Comparison of ENCODE assay signal across 11 mouse cellular contexts in genomic region chr1:194624973-194625372, GRCm38 (mm10). TPM values are rescaled to one million over a fixed set of nuclear protein-coding genes. Genes with fewer than 3 reads are reported as not detected.
DNase-seq lines count a peak whose midpoint lies in the region; ATAC-seq lines count a peak whose summit lies in the region.
"Had no signal": no experiment of that assay in that cellular context is flagged by ENCODE, and none has a peak within 500 bp of the region (broad histone marks: within the 10 kb centered on the region; RNA-seq: fewer than 3 reads in every experiment).

No protein-coding gene starts in this region.

- no peaks in the 10 kb centered on the region for H3K36me3 ChIP-seq in forebrain, embryonic 11.5 days (ENCODE audit: control insufficient read depth, insufficient read depth, low read length)
- no peaks in the 10 kb centered on the region for H3K36me3 ChIP-seq in forebrain, embryonic 10.5 days (replicated peaks)
- no peaks in the 10 kb centered on the region for H3K36me3 ChIP-seq in forebrain, embryonic 15.5 days
- H3K36me3 ChIP-seq in midbrain, embryonic 16.5 days (ENCODE audit: control insufficient read depth, insufficient read depth, low read length) = no peaks in the 10 kb centered on the region

- peaks cover 23% of the 10 kb centered on the region; the same call in 1 of the 2 replicates for H3K4me1 ChIP-seq in forebrain, embryonic 11.5 days (replicated peaks; ENCODE audit: control insufficient read depth, insufficient read depth, low read length)
- peaks cover 98% of the 10 kb centered on the region for H3K4me1 ChIP-seq in forebrain, embryonic 10.5 days
- peaks cover 84% of the 10 kb centered on the region for H3K4me1 ChIP-seq in forebrain, embryonic 15.5 days
- peaks cover 64% of the 10 kb centered on the region for H3K4me1 ChIP-seq in midbrain, embryonic 16.5 days (ENCODE audit: control insufficient read depth, insufficient read depth, low read length)

- no peak overlapping the region for H3K9ac ChIP-seq in forebrain, embryonic 11.5 days (ENCODE audit: low read length)
- peak overlapping the region; percentile 94 for H3K9ac ChIP-seq in forebrain, embryonic 15.5 days (replicated peaks)
- no peak overlapping the region for H3K9ac ChIP-seq in midbrain, embryonic 16.5 days (ENCODE audit: low read depth, low read length)

- 58% methylated on average over 4 of the region's 4 CpGs for WGBS in forebrain, embryonic 11.5 days
- 69% methylated on average over 4 of the region's 4 CpGs for whole genome bisulfite sequencing in forebrain, embryonic 10.5 days
- WGBS in forebrain, embryonic 15.5 days = 9% methylated on average over 4 of the region's 4 CpGs
- 17% methylated on average over 4 of the region's 4 CpGs for WGBS in midbrain, embryonic 16.5 days

- H3K9me3 ChIP-seq in forebrain, embryonic 11.5 days (ENCODE audit: control insufficient read depth, low read length) = no peaks in the 10 kb centered on the region
- no peaks in the 10 kb centered on the region for H3K9me3 ChIP-seq in forebrain, embryonic 10.5 days
- H3K9me3 ChIP-seq in forebrain, embryonic 15.5 days = no peaks in the 10 kb centered on the region
- no peaks in the 10 kb centered on the region for H3K9me3 ChIP-seq in midbrain, embryonic 16.5 days (replicated peaks; ENCODE audit: control insufficient read depth, low read length, poor library complexity, severe bottlenecking)

- no peak overlapping the region for H3K4me3 ChIP-seq in forebrain, embryonic 11.5 days (ENCODE audit: low read depth, low read length)
- no peak overlapping the region for H3K4me3 ChIP-seq in forebrain, embryonic 10.5 days
- peak overlapping the region; percentile 84 for H3K4me3 ChIP-seq in forebrain, embryonic 15.5 days
- H3K4me3 ChIP-seq in midbrain, embryonic 16.5 days (ENCODE audit: low read depth, low read length) = peak overlapping the region; percentile 93

- no peaks in the 10 kb centered on the region for H3K27me3 ChIP-seq in forebrain, embryonic 11.5 days (ENCODE audit: control insufficient read depth, insufficient read depth, low read length)
- peaks cover 52% of the 10 kb centered on the region for H3K27me3 ChIP-seq in forebrain, embryonic 10.5 days (ENCODE audit: poor library complexity, severe bottlenecking)
- no peaks in the 10 kb centered on the region for H3K27me3 ChIP-seq in forebrain, embryonic 15.5 days
- no peaks in the 10 kb centered on the region for H3K27me3 ChIP-seq in midbrain, embryonic 16.5 days (ENCODE audit: control insufficient read depth, insufficient read depth, low read depth, low read length)

- no peak for ATAC-seq in forebrain, embryonic 11.5 days (replicated peaks; ENCODE audit: low FRiP score)
- ATAC-seq in forebrain, embryonic 15.5 days (replicated peaks) = no peak
- ATAC-seq in midbrain, embryonic 16.5 days = no peak

- 0 out of 2 replicates have a peak overlapping the region, but pooled peaks have one; percentile 11 for H3K4me2 ChIP-seq in forebrain, embryonic 11.5 days (ENCODE audit: low read depth, low read length, severe bottlenecking)
- peak overlapping the region; percentile 77 for H3K4me2 ChIP-seq in forebrain, embryonic 15.5 days (replicated peaks)
- H3K4me2 ChIP-seq in midbrain, embryonic 16.5 days (ENCODE audit: low read length) = peak overlapping the region; percentile 88

- no peak overlapping the region for H3K27ac ChIP-seq in forebrain, embryonic 11.5 days (ENCODE audit: low read depth, low read length)
- no peak overlapping the region for H3K27ac ChIP-seq in forebrain, embryonic 10.5 days
- peak overlapping the region; percentile 96 for H3K27ac ChIP-seq in forebrain, embryonic 15.5 days (replicated peaks)
- H3K27ac ChIP-seq in midbrain, embryonic 16.5 days (ENCODE audit: low read length) = no peak overlapping the region

- no peak for DNase-seq in forebrain, embryonic 11.5 days (ENCODE audit: low spot score)
- no peak for DNase-seq in forebrain, embryonic 10.5 days (ENCODE audit: extremely low spot score, low spot score)
- peak; percentile 48 to 50 for DNase-seq in kidney, postnatal 25 days
- DNase-seq in kidney, postnatal 4 days = no peak
- DNase-seq in ovary, postnatal 36 days (ENCODE audit: low spot score) = no peak
- no peak for DNase-seq in right cerebral cortex, postnatal 36 days (ENCODE audit: low spot score in 2 of 2)
- DNase-seq: cerebellum, adult 9-11 months; layer of hippocampus, adult 9-11 months; lung, adult 2 months had no signal

RNA-seq across cellular contexts. Expression of gene Plxna2, which starts 7.0 kb away (rescaled TPM):
- 19.0 and 22.5 TPM in 2 replicates for polyA plus RNA-seq in forebrain, embryonic 11.5 days (2014; fragmentation: Nextera tagmentation; extraction: Ambion mirVana)
- polyA plus RNA-seq in forebrain, embryonic 10.5 days (2016; fragmentation: Nextera tagmentation; extraction: Ambion mirVana) = 6.5 and 7.4 TPM in 2 replicates
- polyA plus RNA-seq in forebrain, embryonic 15.5 days (2015; fragmentation: Nextera tagmentation; extraction: Ambion mirVana) = 72.1 and 78.3 TPM in 2 replicates
- polyA plus RNA-seq in midbrain, embryonic 16.5 days (2015; fragmentation: Nextera tagmentation; extraction: Ambion mirVana) = 18.1 and 22.0 TPM in 2 replicates

Comparison
In these comparisons a context has a peak if more than half of its experiments do, and no peak if none do; other contexts are left out.
1. DNase-seq: peak in kidney, postnatal 25 days (2 of 2); none in forebrain, embryonic 11.5 days (single experiment), forebrain, embryonic 10.5 days (single experiment), kidney, postnatal 4 days (0 of 2), ovary, postnatal 36 days (single experiment) and right cerebral cortex, postnatal 36 days (0 of 2).
2. H3K4me3 ChIP-seq: peak in forebrain, embryonic 15.5 days (single experiment) and midbrain, embryonic 16.5 days (single experiment); none in forebrain, embryonic 11.5 days (single experiment) and forebrain, embryonic 10.5 days (single experiment).
3. H3K4me2 ChIP-seq: peak in every context shown above with its lines; median percentile 88 in midbrain, embryonic 16.5 days; 77 in forebrain, embryonic 15.5 days; 11 in forebrain, embryonic 11.5 days.